Mouse (Mus musculus) embryonic facial prominence, embryonic 11.5 days (tissue): ENCODE results near the gene Ldlrad3. TPM values are rescaled to one million over a fixed set of nuclear protein-coding genes. Genes with fewer than 3 reads are reported as not detected.

Experiments used
- ATAC-seq: fragments of 200-750 bp; cut with Nextera tagmentation; replicated peaks from 2 replicates; pipeline ENCODE4 v1.8.0; 2017; ENCODE audit warnings: low read depth; ENCODE audit not compliant: insufficient number of reproducible peaks, low FRiP score, low TSS enrichment
- DNase-seq: peaks from one replicate; pipeline ENCODE4 v3.0.0-alpha.2; 2015; ENCODE audit warnings: low spot score
- H3K27ac ChIP-seq: fragments of 300-500 bp; sonication (generic); replicated peaks from 2 replicates; pipeline ENCODE4 v1.5.1; 2014; ENCODE audit warnings: mild to moderate bottlenecking, low read depth, low read length, control low read depth
- H3K27me3 ChIP-seq: fragments of 300-500 bp; sonication (generic); 2 replicates; pipeline ENCODE4 v1.6.1; 2014; ENCODE audit warnings: mild to moderate bottlenecking, low read length, moderate library complexity, mixed read lengths; ENCODE audit not compliant: control insufficient read depth, insufficient read depth
- H3K36me3 ChIP-seq: fragments of 300-500 bp; sonication (generic); replicated peaks from 2 replicates; pipeline ENCODE4 v1.6.1; 2014; ENCODE audit warnings: low read depth, mild to moderate bottlenecking, low read length, moderate library complexity, mixed read lengths; ENCODE audit not compliant: control insufficient read depth, insufficient read depth
- H3K4me1 ChIP-seq: fragments of 300-500 bp; sonication (generic); 2 replicates; pipeline ENCODE4 v1.6.1; 2014; ENCODE audit warnings: low read length, mixed read lengths; ENCODE audit not compliant: control insufficient read depth, insufficient read depth
- H3K4me2 ChIP-seq: fragments of 300-500 bp; sonication (generic); 2 replicates; pipeline ENCODE4 v1.6.1; 2014; ENCODE audit warnings: low read depth, mild to moderate bottlenecking, control low read depth, low read length, moderate library complexity
- H3K4me3 ChIP-seq: fragments of 300-500 bp; sonication (generic); 2 replicates; pipeline ENCODE4 v1.5.1; 2014; ENCODE audit warnings: low read depth, low read length, control low read depth
- H3K9ac ChIP-seq: fragments of 300-500 bp; sonication (generic); replicated peaks from 2 replicates; pipeline ENCODE4 v1.6.1; 2014; ENCODE audit warnings: mild to moderate bottlenecking, control low read depth, low read length
- H3K9me3 ChIP-seq: fragments of 300-500 bp; sonication (generic); replicated peaks from 2 replicates; pipeline ENCODE4 v1.6.1; 2016; ENCODE audit warnings: mild to moderate bottlenecking, low read length, inconsistent platforms, mixed read lengths; ENCODE audit not compliant: control insufficient read depth
- WGBS: fragments of 180-500 bp; shearing (Covaris S2); extraction: QIAGEN DNeasy Blood & Tissue Kit; methylation state at CpG from one replicate; pipeline ENCODE4 v1.1.7; 2014; 5-methylcytosine and 5-hydroxymethylcytosine counted together
- polyA plus RNA-seq: library from polyadenylated mRNA; unstranded; fragments of >200 nt; fragmentation: Nextera tagmentation; extraction: Ambion mirVana; gene quantifications from 2 replicates; pipeline ENCODE4 v1.2.1, GENCODE M21; 2014

Ldlrad3 gene
- polyA plus RNA-seq, 1 experiment from 2014 or later = 47.6 TPM

DNA sequence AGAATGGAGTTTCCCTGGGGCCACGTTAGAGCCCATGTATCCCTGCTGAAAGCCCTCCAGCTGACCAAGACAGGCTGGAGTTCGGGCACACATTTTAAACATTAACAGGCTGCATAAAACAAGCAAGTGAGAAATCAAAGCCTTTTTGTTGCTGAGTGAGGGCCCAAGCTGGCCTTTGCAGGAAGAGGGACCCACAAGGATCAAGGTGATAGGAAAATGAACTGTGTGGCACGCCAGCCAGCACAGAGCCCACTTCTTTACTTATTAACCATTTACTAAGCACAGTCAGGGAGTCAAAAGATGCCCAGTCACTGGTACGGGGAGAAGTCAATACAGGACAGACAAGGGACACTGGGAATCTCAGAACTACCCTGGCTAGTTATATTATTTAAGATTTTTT, 218.6 kb downstream of the Ldlrad3 start:
- no peak overlapping the region for H3K27ac ChIP-seq
- no peak overlapping the region for H3K9ac ChIP-seq
- WGBS = 38% methylated on average over 4 of the region's 4 CpGs
- H3K4me2 ChIP-seq = no peak overlapping the region
- ATAC-seq = no peak
- no peaks in the 10 kb centered on the region for H3K27me3 ChIP-seq
- no peaks in the 10 kb centered on the region for H3K9me3 ChIP-seq
- no peak for DNase-seq
- H3K4me3 ChIP-seq = no peak overlapping the region
- H3K4me1 ChIP-seq = no peaks in the 10 kb centered on the region; the same call in 1 of the 2 replicates
- H3K36me3 ChIP-seq = no peaks in the 10 kb centered on the region

DNA sequence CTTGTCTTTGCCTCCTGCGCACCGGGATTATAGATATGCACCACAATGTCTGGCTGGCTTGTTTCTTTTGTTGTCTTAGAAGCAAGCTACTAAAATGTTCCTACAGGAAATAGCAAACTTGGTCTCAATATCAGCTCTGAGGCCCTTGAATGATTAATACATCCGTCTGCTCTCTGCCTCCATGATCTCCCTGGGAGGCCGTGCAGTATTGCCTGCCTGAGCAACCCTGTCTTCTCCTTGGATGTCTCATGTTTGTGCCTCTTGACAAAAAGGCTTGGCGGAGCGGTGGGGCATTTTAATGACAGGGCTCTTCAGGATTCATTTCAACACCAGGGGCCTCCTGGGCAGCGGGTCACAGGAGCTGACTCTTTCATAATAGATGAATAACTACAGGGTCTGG, 219.0 kb downstream of the Ldlrad3 start:
- Histone ChIP-seq H3K4me3 (no peak overlapping the region), H3K4me1 (no peaks in the 10 kb centered on the region; the same call in 1 of the 2 replicates), H3K27me3 (no peaks in the 10 kb centered on the region), H3K9ac (no peak overlapping the region), H3K9me3 (no peaks in the 10 kb centered on the region), H3K4me2 (no peak overlapping the region), H3K36me3 (no peaks in the 10 kb centered on the region), H3K27ac (no peak overlapping the region)
- ATAC-seq (no peak), DNase-seq (no peak)
- WGBS = 46% methylated on average over 7 of the region's 7 CpGs

DNA sequence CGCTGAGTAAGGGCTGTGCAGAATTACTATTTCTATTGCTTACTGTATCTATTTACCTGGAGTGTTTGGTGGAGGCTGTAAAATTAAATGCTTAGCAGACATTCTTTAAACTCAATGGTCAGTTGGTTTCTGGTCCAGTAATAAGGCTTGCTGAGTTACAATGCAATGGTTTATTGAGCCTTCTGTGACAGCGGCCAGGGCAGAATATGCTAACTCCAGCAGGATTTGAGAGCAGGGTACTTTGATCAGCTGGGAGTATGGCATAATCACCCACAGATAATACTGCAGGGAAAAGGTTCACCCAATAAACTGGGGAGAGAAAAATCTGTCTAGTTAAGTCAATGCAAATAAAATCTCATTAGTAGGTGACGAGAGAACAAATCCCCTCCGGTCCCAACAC, 220.2 kb downstream of the Ldlrad3 start:
- H3K27ac ChIP-seq = no peak overlapping the region
- H3K9me3 ChIP-seq = no peaks in the 10 kb centered on the region
- H3K27me3 ChIP-seq = no peaks in the 10 kb centered on the region
- H3K4me3 ChIP-seq = no peak overlapping the region
- DNase-seq = no peak
- no peaks in the 10 kb centered on the region; the same call in none of the 2 replicates for H3K4me1 ChIP-seq
- H3K4me2 ChIP-seq = no peak overlapping the region
- H3K9ac ChIP-seq = no peak overlapping the region
- WGBS = 77% methylated on average over 4 of the region's 4 CpGs
- ATAC-seq = no peak
- H3K36me3 ChIP-seq = no peaks in the 10 kb centered on the region

DNA sequence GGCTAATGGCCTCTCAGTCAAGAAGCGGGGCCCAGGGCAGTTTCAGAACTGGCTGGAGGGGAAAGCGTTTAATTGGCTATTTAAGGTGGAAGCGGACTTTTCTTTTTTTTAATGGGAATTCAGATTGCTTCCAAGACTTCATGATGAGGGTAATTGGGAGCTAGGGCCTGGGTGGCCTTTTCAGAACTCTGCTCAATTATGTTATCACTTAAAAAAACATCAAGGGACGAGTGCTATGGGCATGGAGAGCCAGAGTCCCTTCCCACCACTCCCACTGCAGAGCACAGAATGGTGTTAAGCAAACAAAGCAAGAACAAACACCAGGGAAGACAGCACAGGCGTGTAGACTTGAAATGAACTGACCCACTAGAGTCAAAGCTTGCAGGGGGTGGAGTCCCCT, 220.7 kb downstream of the Ldlrad3 start:
- Histone ChIP-seq H3K4me1 (no peaks in the 10 kb centered on the region; the same call in none of the 2 replicates), H3K27ac (no peak overlapping the region), H3K4me3 (no peak overlapping the region), H3K9ac (no peak overlapping the region), H3K9me3 (no peaks in the 10 kb centered on the region), H3K36me3 (no peaks in the 10 kb centered on the region), H3K4me2 (no peak overlapping the region), H3K27me3 (no peaks in the 10 kb centered on the region)
- DNase-seq = no peak
- WGBS = 35% methylated on average over 5 of the region's 5 CpGs
- ATAC-seq = no peak

DNA sequence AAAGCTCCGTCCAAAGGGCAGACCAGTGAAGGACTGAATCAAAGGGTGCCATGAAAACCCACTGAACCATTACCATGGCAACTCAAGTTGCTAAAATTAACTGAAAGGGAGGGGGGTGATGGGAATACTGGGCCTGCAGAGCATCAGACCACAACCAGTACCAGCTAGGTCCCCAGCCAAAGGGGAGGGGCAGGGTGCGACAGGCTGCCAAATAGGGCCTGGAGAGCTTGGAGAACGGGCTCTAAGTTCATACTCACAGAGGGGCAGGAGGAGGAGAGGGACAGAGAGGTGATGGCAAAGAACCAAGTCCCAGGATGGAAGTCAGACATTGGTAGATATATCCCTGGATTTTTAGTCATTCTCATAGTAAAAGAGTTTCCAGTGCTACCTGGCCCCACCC, 222.8 kb downstream of the Ldlrad3 start:
- DNase-seq (no peak), ATAC-seq (no peak)
- Histone ChIP-seq H3K36me3 (no peaks in the 10 kb centered on the region), H3K9me3 (no peaks in the 10 kb centered on the region), H3K27ac (no peak overlapping the region), H3K27me3 (no peaks in the 10 kb centered on the region), H3K9ac (no peak overlapping the region), H3K4me2 (no peak overlapping the region), H3K4me3 (no peak overlapping the region), H3K4me1 (no peaks in the 10 kb centered on the region; the same call in none of the 2 replicates)
- WGBS = 93% methylated on average over 3 of the region's 3 CpGs

DNA sequence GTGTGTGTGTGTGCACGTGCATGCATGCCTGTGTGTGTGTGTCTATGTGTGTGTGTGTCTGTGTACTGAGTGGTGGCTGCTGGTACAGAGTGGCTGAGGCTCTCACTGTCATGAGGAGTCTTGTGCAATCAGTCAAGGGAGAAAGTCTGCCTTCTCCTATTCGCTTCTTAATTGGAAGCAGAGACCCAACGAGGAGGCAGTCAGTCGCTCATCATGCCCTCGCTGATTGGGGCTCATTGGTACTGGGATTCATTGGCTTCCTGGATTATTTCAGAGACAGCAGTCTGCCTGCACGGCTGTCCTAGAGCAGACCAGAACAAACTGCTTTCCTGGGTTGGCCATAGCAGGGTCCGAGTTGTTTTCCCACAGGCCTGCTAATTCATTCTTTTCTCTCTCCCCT, 223.8 kb downstream of the Ldlrad3 start:
- no peaks in the 10 kb centered on the region for H3K27me3 ChIP-seq
- no peak overlapping the region for H3K9ac ChIP-seq
- H3K4me3 ChIP-seq = no peak overlapping the region
- peak overlapping the region; percentile 28; the same call in 1 of the 2 replicates for H3K27ac ChIP-seq
- peak; percentile 69 for DNase-seq
- no peaks in the 10 kb centered on the region for H3K9me3 ChIP-seq
- no peak overlapping the region for H3K4me2 ChIP-seq
- WGBS = 44% methylated on average over 7 of the region's 7 CpGs
- H3K4me1 ChIP-seq = no peaks in the 10 kb centered on the region; the same call in none of the 2 replicates
- H3K36me3 ChIP-seq = no peaks in the 10 kb centered on the region
- ATAC-seq = 0 out of 2 replicates have a peak, but pooled peaks have one; percentile 35

DNA sequence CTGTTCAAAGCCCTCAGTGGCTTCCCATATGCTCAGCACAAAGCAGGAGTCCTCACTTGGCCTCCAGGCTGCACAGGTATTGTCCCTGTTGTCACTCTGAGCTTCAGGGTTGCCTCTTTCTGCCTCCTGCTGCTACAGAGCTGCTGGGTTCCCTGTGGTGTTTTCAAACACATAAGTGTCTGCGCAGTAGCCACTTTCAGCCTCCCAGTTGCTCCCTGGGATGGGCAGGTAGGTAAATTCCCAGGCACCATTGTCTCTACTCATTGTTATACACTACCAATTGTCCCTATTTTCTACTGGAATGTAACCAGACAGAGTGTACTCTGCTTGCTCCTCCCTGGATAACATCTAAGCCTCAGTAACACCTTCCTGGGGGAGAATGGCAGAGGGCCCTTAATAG, 224.8 kb downstream of the Ldlrad3 start:
- H3K27me3 ChIP-seq = no peaks in the 10 kb centered on the region
- no peak overlapping the region for H3K4me2 ChIP-seq
- no peak for ATAC-seq
- H3K9ac ChIP-seq = no peak overlapping the region
- no peak for DNase-seq
- no peaks in the 10 kb centered on the region for H3K9me3 ChIP-seq
- no peak overlapping the region for H3K27ac ChIP-seq
- no peaks in the 10 kb centered on the region for H3K36me3 ChIP-seq
- peaks cover 2% of the 10 kb centered on the region for H3K4me1 ChIP-seq
- WGBS = 64% methylated on average over 1 of the region's 1 CpGs
- no peak overlapping the region for H3K4me3 ChIP-seq

DNA sequence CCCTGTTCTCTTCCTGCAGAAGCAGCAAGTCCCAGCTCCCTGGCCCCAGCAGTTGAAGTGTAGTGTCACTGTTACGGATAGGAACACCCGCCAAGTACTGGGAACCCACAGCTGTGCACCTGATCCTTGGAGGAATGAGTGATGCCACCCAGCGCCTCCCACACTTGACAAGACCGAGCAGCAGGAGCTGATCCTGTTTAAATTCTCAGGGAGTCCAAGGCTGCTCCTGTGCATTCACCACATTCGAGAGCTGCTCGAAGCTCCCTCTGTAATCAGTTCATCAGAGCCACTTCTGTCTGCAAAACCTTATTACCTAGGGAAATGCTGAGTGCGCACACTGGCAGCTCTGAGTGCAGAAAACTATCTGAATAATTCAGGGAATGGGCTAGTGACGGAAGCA, 225.5 kb downstream of the Ldlrad3 start:
- Histone ChIP-seq H3K27me3 (no peaks in the 10 kb centered on the region), H3K4me3 (no peak overlapping the region), H3K36me3 (no peaks in the 10 kb centered on the region), H3K9me3 (no peaks in the 10 kb centered on the region), H3K27ac (no peak overlapping the region), H3K4me2 (no peak overlapping the region), H3K9ac (no peak overlapping the region), H3K4me1 (peaks cover 2% of the 10 kb centered on the region; the same call in 1 of the 2 replicates)
- DNase-seq (no peak), ATAC-seq (no peak)
- WGBS = 75% methylated on average over 8 of the region's 8 CpGs
